Mouse (Mus musculus) stomach, postnatal 0 days (tissue): ENCODE measurements around the gene Irak1bp1. TPM values are rescaled to one million over a fixed set of nuclear protein-coding genes. Genes with fewer than 3 reads are reported as not detected.

Experiments
- ATAC-seq: fragments of 200-750 bp; cut with Nextera tagmentation; 2 replicates; pipeline ENCODE4 v1.8.0; 2017; ENCODE audit not compliant: low FRiP score, low TSS enrichment
- DNase-seq: peaks from one replicate; pipeline ENCODE4 v3.0.0-alpha.2; 2016; ENCODE audit warnings: low spot score
- H3K27ac ChIP-seq: fragments of 300-500 bp; sonication (generic); replicated peaks from 2 replicates; pipeline ENCODE4 v1.5.1; 2014; ENCODE audit warnings: mild to moderate bottlenecking, control low read depth
- H3K27me3 ChIP-seq: fragments of 300-500 bp; sonication (generic); 2 replicates; pipeline ENCODE4 v1.6.1; 2014; ENCODE audit warnings: low read length; ENCODE audit not compliant: control insufficient read depth, insufficient read depth
- H3K36me3 ChIP-seq: fragments of 300-500 bp; sonication (generic); 2 replicates; pipeline ENCODE4 v1.6.1; 2014; ENCODE audit warnings: low read length, mixed read lengths; ENCODE audit not compliant: control insufficient read depth, insufficient read depth
- H3K4me1 ChIP-seq: fragments of 300-500 bp; sonication (generic); replicated peaks from 2 replicates; pipeline ENCODE4 v1.6.1; 2014; ENCODE audit warnings: antibody characterized with exemption; ENCODE audit not compliant: control insufficient read depth, insufficient read depth
- H3K4me2 ChIP-seq: fragments of 300-500 bp; sonication (generic); replicated peaks from 2 replicates; pipeline ENCODE4 v1.6.1; 2014; ENCODE audit warnings: low read depth, mild to moderate bottlenecking, control low read depth, moderate library complexity
- H3K4me3 ChIP-seq: fragments of 300-500 bp; sonication (generic); 2 replicates; pipeline ENCODE4 v1.5.1; 2014; ENCODE audit warnings: low read depth, low read length, control low read depth
- H3K9ac ChIP-seq: fragments of 300-500 bp; sonication (generic); 2 replicates; pipeline ENCODE4 v1.6.1; 2014; ENCODE audit warnings: mild to moderate bottlenecking, low read length, control low read depth, mixed read lengths
- H3K9me3 ChIP-seq: fragments of 300-500 bp; sonication (generic); 2 replicates; pipeline ENCODE4 v1.6.1; 2016; ENCODE audit warnings: low read length; ENCODE audit not compliant: control insufficient read depth
- CTCF ChIP-seq: IDR thresholded peaks from 2 replicates; pipeline ENCODE4 v1.5.1; 2016; ENCODE audit warnings: antibody characterized with exemption, low read depth, mild to moderate bottlenecking, moderate library complexity
- EP300 ChIP-seq: optimal IDR thresholded peaks from 2 replicates; pipeline ENCODE3; 2016; ENCODE audit warnings: antibody characterized with exemption
- WGBS: fragments of 180-500 bp; shearing (Covaris S2); extraction: QIAGEN DNeasy Blood & Tissue Kit; methylation state at CpG from one replicate; pipeline ENCODE4 v1.1.7; 2014; 5-methylcytosine and 5-hydroxymethylcytosine counted together
- polyA plus RNA-seq: library from polyadenylated mRNA; unstranded; fragments of >200 nt; fragmentation: Nextera tagmentation; extraction: Ambion mirVana; gene quantifications from 2 replicates; pipeline ENCODE4 v1.2.1, GENCODE M21; 2015

The Irak1bp1 gene
- polyA plus RNA-seq, 1 experiment from 2014 or later, result 13.0 TPM

- Histone ChIP-seq H3K9me3 (no peaks in the 10 kb centered on the region), H3K36me3 (no peaks in the 10 kb centered on the region), H3K4me1 (no peaks in the 10 kb centered on the region), H3K27ac (no peak overlapping the region), H3K27me3 (no peaks in the 10 kb centered on the region), H3K4me3 (no peak overlapping the region), H3K4me2 (no peak overlapping the region), H3K9ac (no peak overlapping the region)
- no peak for ATAC-seq
- whole genome bisulfite sequencing, result 53% methylated on average over 3 of the region's 3 CpGs
- DNase-seq, result no peak
- TF ChIP-seq CTCF, result peak; percentile 69
- TF ChIP-seq EP300, result no peak
These were observed 14.8 kb upstream of the Irak1bp1 start for GRCm38 (mm10) chr9:82814536-82814935.

- H3K27me3 ChIP-seq, result no peaks in the 10 kb centered on the region
- no peak overlapping the region for H3K4me2 ChIP-seq
- no peaks in the 10 kb centered on the region for H3K4me1 ChIP-seq
- TF ChIP-seq CTCF (no peak), EP300 (no peak)
- no peak overlapping the region for H3K27ac ChIP-seq
- H3K9me3 ChIP-seq, result no peaks in the 10 kb centered on the region
- ATAC-seq (no peak), DNase-seq (no peak)
- H3K4me3 ChIP-seq, result no peak overlapping the region
- H3K9ac ChIP-seq, result no peak overlapping the region
- no peaks in the 10 kb centered on the region for H3K36me3 ChIP-seq
These were observed 14.0 kb upstream of the Irak1bp1 start for GRCm38 (mm10) chr9:82815257-82815785.

GRCm38 (mm10) chr9:82826426-82826825, 2.9 kb upstream of the Irak1bp1 start:
- H3K27me3 ChIP-seq, result no peaks in the 10 kb centered on the region
- H3K36me3 ChIP-seq, result no peaks in the 10 kb centered on the region; the same call in 1 of the 2 replicates
- 95% methylated on average over 6 of the region's 6 CpGs for WGBS
- DNase-seq, result no peak
- H3K4me3 ChIP-seq, result no peak overlapping the region
- ATAC-seq, result no peak
- H3K9ac ChIP-seq, result no peak overlapping the region
- TF ChIP-seq EP300 (no peak), CTCF (no peak)
- no peaks in the 10 kb centered on the region for H3K9me3 ChIP-seq
- no peak overlapping the region for H3K27ac ChIP-seq
- no peak overlapping the region for H3K4me2 ChIP-seq
- H3K4me1 ChIP-seq, result no peaks in the 10 kb centered on the region

- WGBS, result under 1% methylated on average over 65 of the region's 65 CpGs
- peak overlapping the region; percentile 74 for H3K9ac ChIP-seq
- H3K4me1 ChIP-seq, result no peaks in the 10 kb centered on the region
- H3K4me3 ChIP-seq, result peak overlapping the region; percentile 84
- peak overlapping the region; percentile 92 for H3K4me2 ChIP-seq
- peak; percentile 79 for DNase-seq
- no peak for TF ChIP-seq EP300
- TF ChIP-seq CTCF, result no peak
- no peaks in the 10 kb centered on the region; the same call in 1 of the 2 replicates for H3K36me3 ChIP-seq
- no peaks in the 10 kb centered on the region for H3K9me3 ChIP-seq
- ATAC-seq, result peak; percentile 93
- H3K27ac ChIP-seq, result peak overlapping the region; percentile 85
- H3K27me3 ChIP-seq, result no peaks in the 10 kb centered on the region
These were observed 522 bp downstream of the Irak1bp1 start for GRCm38 (mm10) chr9:82829693-82830430.

- Histone ChIP-seq H3K4me2 (no peak overlapping the region), H3K27ac (no peak overlapping the region), H3K4me3 (no peak overlapping the region), H3K27me3 (no peaks in the 10 kb centered on the region), H3K9me3 (no peaks in the 10 kb centered on the region), H3K9ac (no peak overlapping the region), H3K4me1 (no peaks in the 10 kb centered on the region), H3K36me3 (no peaks in the 10 kb centered on the region)
- 26% methylated on average over 4 of the region's 4 CpGs for WGBS
- TF ChIP-seq CTCF (no peak), EP300 (no peak)
- DNase-seq (no peak), ATAC-seq (no peak)
These were observed 2.6 kb downstream of the Irak1bp1 start for GRCm38 (mm10) chr9:82831891-82832290.

- Histone ChIP-seq H3K36me3 (0 out of 2 replicates have a peak, but pooled peaks cover 2% of the 10 kb centered on the region), H3K27ac (no peak overlapping the region), H3K9me3 (no peaks in the 10 kb centered on the region), H3K4me3 (no peak overlapping the region), H3K27me3 (no peaks in the 10 kb centered on the region), H3K4me1 (no peaks in the 10 kb centered on the region), H3K4me2 (no peak overlapping the region), H3K9ac (no peak overlapping the region)
- TF ChIP-seq CTCF, result no peak
- no peak for TF ChIP-seq EP300
- ATAC-seq, result no peak
- no peak for DNase-seq
- 59% methylated on average over 6 of the region's 6 CpGs for WGBS
These were observed 6.6 kb downstream of the Irak1bp1 start for GRCm38 (mm10) chr9:82835921-82836320.
